Mouse (Mus musculus): ENCODE results near the gene Slc38a2. TPM values are rescaled to one million over a fixed set of nuclear protein-coding genes. Genes with fewer than 3 reads are reported as not detected.

Gene Slc38a2
- polyA plus RNA-seq (2015; fragmentation: Illumina TruSeq; extraction: RNeasy Lipid Tissue Mini Kit (QIAGEN cat#74804); ENCODE audit: low read depth, low replicate concordance) = 77.7 TPM

DNA sequence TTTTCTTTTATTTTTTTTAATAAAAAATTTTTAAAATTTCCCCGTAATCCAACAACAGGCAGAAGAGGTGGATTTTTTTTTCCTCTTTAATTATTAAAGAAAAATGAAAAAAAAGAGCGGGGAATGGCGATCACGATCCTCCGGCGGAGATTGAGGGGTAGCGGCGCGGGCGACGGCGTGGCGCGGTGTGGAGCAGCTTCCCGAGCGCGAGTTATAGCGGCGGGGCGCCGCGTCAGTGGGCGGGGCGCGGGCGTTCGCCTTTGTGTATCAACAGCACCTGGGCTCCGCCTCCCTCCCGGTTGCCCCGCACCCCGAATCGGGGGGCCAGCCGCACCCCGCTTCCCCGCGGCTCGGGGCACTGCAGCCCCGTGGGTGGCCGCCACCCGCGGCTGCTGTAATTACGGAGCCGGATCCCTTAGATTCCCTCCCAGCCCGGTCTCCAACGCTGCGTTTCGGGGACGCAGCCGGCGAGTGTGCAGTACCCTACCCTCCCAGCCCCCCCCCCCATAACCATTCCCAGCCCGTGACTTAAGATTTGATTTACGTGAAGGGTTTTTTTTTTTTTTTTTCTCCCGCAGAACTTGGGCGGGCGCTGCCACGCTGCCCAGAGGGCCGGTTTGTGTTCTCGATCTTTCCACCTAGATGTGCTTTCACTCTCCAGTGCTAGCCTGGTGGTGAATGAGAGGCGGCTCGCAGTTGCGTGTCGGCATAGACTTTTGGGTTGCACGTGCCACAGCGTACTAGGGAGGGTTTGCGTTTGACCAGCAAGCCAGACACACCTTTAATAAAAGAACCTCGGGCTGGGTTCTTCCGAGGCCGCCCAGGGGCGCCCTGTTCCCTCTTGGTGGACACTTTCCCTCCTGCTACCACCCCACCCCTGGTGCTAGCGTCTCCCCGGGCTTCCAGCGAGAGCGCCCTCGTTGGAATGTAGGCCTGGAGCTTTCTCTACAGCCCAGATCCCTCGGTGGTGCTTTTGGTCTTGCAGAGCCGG, at the start of gene Slc38a2:
TSS of gene Slc38a2 (minus strand) at position 210 of the 991 bp plus-strand sequence.

DNA sequence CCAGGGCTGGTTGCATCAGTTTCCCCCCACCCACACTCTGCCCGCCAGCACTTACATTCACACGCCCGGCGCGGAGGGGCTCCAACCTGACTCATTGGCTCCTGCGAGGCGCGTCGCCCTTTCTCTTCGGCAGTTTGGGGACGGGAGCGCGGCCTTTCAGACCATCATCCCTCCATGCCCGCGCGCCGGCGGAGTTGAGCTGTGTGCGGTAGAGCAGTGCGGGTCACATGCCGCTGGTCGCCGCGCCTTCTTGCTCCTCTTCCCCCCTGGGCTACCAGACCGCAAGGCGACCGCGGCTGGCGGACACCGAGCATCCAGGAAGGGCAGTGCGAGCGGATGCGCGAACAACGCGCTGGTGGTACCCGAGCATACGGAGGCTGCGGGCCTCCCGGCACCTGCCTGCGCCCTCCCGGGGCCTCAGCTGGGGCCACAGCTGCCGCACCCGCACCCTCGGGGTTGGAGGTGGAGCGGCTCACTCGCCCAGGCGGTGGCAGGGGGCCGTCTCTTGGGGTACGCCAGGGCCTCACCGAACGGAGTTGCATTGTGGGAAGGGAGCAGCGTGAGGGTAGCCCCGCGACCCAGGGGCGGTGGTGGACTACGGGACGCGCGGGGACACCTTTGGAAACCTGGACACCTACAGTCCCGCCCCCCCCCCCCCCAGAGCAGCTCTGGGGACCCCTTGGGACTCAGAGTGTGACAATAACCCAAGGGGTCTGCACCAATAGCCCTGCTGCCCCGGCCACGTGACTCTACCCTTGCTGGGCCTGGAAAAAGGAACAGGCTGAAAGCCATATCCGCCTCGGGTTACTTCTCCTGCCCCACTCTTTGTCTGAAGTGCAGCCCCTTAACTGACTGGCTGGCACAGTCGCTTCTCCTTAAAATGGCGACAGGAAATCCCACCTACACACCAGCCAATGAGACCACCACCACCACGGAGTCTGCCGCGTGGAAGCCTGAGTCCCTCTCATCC, 56.8 kb downstream of the Slc38a2 start, which contains the start of gene Slc38a1:
TSS of gene Slc38a1 (minus strand) at position 478 of the 970 bp plus-strand sequence.

Other genes starting within 250 kb of the Slc38a2 start
- 31.8 TPM for gene Scaf11, start 238.9 kb downstream of the Slc38a2 start, polyA plus RNA-seq (2015; fragmentation: Illumina TruSeq; extraction: RNeasy Lipid Tissue Mini Kit (QIAGEN cat#74804); ENCODE audit: low read depth, low replicate concordance)
- gene Slc38a1, start 56.8 kb downstream of the Slc38a2 start, polyA plus RNA-seq (2015; fragmentation: Illumina TruSeq; extraction: RNeasy Lipid Tissue Mini Kit (QIAGEN cat#74804); ENCODE audit: low read depth, low replicate concordance) = 75.2 TPM